Mouse (Mus musculus): ENCODE results near the gene Gm20219.

The Gm20219 gene

DNA sequence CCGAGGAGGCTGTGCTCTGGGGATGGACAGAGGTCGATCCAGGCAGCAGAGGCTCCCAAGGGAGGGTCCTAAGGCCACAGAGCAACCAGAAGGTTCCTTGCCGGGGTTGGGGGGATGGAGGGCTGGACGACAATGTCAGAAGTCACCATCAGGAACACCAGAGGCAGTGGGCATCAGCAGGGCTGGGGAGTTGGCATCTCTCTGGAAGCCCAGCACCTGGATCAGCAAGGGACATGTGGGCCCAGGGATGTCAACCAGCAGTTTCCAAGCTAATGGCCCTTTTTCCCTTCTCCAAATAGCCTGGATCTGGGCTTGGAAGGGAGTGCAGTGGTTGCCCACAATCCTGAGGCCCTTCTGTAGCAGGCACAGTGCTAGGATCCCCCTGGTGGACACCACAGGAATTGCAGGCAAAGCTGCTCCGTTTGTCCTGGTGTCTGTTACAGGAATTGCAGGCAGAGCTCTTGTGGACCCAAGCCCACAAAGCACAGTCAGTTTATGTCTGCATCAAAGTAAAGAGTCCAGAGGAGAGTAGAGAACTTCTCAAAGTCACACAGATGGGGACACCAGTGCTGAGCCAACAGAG lies 1.3 kb downstream of the Gm20219 start:
- peak; percentile 67 for DNase-seq (ENCODE audit: low read depth, low spot score)

DNA sequence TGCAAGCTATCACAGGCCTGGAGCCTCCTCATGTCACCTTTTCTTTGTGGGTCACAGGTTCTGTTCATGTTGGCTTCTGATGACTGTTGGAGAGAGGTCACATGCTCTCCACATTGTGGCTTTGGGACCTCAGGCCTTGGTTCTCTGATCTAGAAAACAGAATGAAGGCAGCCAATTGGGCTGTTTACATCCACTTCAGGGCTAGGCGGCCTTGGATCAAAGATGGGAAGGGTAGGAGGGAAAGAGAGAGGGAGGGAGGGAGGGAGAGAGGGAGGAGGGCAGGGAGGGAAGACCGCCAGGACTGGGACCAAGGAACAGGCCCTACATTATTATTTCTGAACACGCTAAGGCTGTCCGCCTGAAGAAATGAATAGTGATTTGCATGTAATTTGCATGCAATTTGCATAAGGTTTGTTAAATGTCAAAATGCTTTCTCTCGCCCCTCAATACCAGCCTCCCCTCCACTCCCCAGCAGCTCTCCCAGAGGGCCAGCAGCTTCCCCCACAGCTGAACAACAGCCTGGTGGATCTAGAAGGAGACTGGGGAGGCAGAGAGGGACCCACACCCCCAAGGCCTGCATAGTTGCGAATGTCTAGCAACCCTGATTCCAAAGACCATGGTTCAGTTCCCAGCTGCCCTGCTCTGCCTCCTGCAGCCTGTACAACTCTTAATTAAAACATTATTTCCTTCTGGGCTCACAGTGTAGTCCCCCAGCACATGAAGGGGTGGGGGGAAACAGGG lies 2.2 kb downstream of the Gm20219 start:
- no peak for DNase-seq (ENCODE audit: low read depth, low spot score)

DNA sequence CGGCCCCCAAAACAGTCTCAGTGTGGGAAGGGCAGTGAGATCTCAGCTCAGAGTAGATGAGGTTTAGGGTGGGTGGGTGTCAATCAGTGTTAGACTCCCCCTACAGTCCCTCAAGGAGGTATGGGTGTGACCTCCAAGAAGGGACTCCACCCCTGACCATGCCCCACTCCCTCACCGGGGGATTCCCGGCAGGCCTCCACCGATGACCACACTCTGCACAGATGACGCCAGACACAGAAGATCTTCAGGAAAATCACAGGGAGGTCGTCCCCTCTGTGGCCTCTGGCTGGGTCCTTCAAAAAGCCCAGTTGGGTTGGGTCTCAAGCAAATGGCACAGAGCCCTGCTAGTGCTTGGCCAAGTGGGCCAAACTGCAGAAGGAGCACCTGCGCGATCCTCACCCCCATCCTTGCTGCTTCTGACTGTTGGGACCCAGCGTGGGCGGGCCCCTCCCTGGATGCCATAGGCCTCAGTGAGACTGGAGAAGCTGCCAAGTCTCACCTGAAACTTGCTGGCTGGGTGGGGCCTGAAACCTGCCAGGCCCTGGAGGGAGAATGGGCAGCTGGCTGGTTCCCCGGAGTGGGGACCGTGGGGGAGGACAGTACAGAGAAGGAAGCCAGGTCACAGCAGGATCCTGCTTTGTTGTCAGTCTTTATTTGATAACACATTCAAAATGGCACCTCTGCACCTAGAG lies 3.3 kb downstream of the Gm20219 start:
- no peak for DNase-seq (ENCODE audit: low read depth, low spot score)

DNA sequence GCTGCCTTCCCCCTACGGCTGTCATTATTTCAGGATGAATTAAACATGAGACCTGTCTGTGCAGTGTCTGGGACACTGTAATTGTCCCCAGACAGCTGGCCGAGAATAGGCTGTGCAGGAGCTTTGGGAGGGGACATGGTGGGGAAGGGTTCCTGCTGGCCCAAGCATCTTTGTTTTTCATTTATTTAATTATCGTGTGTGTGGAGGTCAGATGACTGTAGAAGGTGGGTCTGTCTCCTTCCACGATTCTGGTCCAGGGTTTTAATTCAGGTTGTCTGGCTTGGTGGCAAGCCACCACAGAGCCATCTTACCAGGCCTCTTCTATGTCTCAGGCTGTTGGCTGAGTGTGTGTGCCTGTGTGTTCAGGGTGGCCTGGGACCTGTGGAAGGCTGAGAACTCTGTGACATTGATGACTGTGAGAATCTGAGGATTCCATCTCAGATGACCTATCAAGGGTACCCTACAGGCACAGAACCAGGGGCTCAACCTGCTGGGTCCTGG lies 5.5 kb downstream of the Gm20219 start:
- no peak for DNase-seq (ENCODE audit: low read depth, low spot score)

DNA sequence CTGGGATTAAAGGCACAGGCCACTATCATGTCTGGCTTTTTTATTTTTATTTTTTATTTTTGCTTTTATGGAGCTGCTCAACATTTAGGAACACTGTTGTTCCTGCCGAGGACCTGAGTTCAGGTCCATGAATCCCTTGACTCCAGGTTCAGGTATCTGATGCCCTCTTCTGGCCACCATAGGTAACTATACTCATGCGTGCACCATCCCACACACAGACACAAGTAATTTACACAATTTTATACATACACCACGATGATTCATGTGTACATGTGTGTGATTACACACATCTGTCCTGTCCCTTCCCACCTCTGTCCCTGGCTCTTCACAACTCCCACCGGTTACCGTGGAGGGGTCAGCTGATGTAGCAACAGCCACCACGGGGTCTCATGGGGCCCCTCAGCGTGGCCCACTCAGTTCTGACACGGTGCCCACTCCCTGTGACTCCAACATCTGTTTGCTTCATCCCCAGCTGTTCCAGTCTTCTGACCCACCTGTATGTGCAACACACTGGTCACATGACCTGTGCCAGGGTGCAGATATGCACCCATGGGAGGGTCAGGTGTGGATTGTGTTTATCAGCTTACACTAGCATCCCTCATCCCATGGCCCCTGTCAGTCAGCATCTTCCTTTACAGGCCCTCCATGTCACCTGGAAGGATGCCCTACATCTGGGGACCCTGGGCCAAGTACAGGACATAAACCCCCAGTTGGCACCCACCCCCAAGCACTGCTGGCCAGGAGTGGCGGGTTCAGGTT lies 6.2 kb downstream of the Gm20219 start:
- no peak for DNase-seq (ENCODE audit: low read depth, low spot score)

DNA sequence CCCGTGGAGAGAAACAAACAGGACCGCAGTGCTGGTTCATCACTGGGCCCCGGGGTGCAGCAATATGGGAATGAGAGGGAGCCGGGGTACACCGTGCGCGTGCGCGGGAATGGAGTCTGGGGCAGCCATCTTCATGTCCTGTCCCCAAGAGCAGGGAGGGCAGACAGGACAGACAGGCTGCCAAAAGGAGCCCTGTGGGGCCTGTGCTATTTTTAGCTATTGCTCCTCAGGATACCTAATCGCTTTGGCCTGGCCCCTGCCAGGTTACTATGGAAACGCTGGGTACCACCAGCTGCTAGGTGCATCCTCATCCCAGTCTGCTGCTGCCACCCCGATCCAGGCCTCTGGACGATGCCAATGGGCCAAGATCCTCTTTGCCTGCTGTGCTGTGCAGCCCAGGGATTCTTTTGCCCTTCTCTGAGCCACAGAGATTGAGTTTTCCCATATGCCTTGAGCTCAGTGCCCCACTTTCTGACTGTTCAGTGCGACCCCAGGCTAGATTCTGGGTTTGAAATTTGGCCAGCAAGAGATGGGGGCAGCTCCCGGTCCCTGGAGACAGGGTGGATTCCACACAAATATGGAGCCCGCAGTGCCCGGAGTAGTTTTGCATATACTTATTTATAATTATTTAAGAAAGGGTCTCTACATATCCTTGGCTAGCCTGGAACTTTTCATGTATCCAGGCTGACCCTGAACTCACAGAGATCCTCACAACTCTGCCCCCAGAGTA lies 6.9 kb downstream of the Gm20219 start:
- no peak for DNase-seq (ENCODE audit: low read depth, low spot score)

DNA sequence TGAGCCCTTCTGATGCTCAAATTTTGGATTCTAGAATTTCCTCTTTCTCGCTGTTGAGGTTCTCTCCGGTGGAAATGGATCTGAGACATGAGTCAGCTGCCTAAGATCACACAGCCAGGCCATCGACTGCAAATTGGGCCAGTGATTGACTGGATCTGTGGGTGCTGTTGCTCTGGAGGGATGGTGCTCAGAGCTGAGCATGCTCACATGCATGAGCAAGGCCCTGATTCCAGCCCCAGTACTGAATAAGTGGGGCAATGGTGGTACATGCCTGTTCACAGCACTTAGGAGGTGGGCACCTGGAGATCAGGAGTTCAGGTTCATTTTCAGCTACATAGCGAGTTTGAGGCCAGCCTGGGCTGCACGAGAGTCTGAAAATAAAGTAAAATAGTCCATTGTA lies 7.6 kb downstream of the Gm20219 start:
- no peak for DNase-seq (ENCODE audit: low read depth, low spot score)

DNA sequence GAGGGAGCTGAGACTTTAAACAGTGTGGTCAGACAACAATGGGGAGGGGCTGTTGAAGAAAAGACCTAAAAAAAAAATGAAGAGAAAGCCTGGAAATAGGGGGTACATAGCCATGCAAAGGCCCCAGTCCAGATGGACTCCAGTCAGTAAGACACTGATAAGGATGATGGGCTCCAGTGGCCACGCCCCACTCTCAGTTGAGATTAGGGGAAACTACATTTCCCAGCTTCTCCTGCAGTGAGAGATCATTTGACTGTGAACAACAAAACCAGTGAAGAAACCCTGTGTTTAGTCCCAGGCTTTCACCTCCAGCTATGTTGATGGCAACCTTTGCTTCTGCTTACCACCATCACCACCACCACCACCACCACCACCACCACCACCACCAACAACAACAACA lies 8.2 kb downstream of the Gm20219 start:
- no peak for DNase-seq (ENCODE audit: low read depth, low spot score)

DNA sequence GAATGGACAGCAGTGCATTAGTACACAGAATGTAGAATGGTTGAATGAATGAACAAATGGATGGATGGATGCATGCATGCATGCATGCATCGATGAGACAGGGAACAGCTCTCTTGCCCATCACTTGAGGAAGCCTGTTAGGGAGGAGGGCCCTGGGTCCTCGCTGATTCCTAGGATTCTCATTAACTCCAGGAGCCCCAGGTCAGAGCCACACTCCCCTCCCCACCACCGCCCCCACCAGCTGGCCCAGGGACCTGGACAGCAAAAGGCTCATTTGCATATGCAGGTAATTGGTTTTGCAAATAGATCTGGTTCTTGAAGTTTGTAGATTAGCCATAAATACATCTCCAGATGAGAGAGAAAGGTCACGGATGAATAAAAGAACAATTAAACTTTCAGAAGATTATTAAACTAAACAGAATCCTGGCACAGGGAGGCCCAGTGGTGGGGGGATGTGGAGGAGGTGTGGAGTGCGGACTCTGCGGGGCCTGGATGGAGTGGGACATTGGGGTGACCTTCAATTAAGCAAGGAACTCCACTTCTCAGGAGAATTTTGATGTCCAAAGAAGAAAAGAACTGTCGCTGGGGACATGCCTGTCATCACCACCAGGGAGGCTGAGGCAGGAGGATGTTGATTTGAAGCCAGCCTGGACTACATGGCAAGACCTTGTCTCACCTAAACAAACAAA lies 9.3 kb downstream of the Gm20219 start:
- no peak for DNase-seq (ENCODE audit: low read depth, low spot score)

DNA sequence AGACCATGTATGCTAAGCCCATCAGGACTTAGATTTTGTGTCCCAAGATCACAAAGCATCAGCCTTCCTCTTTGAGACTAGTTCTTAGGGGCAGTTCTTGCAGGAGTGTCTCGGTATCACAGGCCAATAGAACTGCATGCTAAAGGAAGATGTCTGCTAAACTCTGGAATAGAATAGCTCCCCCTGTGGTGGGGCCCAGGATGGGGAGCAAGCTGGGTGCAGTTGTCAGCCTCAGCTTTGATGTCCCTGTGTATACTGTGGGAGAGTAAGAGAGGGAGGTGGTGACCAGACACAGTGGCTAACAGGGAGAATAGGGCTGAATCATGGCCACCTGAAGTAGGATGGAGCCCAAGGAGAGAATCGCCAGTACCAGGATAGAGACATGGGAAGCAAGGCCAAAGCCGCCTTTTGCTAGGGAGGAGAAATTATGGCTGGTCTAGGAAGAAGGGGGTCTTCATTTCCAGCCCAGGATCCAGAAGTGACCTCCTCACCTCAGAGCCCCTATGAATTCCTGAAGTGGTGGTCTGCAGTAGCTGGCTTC lies 10.4 kb downstream of the Gm20219 start:
- no peak for DNase-seq (ENCODE audit: low read depth, low spot score)

DNA sequence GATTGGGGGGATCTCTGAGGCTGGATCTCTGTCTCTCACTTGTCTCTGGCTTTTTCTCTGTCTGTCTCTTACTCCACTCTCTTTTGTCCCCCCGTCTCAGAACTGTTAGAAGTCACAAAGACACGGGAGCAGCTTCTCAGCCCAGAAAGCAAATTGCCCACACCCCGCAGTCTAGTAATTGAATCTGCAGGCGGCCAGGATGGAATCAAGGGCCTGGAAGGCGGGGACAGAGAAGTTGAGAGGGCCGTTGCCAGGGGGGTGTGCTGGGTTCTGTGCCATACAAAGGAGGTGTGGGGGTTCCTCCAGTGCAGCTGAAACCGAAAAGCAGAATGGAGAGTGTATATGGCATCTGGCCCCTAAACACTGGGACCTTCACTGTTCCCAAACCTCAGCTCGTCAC lies 11.5 kb downstream of the Gm20219 start:
- DNase-seq (ENCODE audit: low read depth, low spot score) = no peak

DNA sequence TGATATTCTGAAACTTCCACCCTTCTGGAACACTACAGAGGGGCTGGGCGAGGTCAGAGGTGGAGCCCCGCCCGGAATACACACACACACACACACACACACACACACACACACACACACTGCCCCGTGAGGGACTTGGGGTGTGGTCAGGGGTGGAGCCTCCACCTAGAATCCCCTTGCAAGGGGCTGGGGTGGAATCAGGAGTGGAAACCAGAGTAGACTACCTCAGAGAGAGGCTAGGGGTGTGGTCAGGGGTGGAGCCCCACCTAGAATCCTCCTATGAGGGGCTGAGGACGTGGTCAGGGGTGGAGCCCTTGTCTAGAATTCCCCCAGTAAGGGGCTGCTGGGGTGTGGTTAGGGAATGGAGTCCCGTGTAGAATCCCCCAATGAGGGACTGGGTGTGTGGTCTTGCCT lies 13.6 kb downstream of the Gm20219 start:
- no peak for DNase-seq (ENCODE audit: low read depth, low spot score)

DNA sequence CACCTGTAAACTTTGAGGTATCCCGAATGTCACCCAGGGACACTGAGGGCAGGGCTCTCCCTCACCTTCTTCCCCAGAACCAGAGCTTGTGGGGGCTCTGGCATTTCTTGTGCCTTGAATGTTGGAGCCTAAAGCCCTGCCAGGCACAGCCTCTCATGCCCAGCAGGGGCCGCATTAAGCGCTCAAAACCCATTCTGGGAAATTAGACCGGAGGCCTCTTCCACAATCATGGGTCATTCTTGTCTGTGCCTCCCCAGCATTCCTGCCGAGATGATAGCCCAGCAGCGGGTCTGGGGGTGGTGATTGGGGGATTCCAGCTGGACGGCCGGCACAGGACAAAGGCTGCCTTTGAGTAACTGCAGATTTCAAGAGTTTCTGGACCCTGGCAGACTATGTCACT lies 16.3 kb downstream of the Gm20219 start:
- DNase-seq (ENCODE audit: low read depth, low spot score) = no peak

DNA sequence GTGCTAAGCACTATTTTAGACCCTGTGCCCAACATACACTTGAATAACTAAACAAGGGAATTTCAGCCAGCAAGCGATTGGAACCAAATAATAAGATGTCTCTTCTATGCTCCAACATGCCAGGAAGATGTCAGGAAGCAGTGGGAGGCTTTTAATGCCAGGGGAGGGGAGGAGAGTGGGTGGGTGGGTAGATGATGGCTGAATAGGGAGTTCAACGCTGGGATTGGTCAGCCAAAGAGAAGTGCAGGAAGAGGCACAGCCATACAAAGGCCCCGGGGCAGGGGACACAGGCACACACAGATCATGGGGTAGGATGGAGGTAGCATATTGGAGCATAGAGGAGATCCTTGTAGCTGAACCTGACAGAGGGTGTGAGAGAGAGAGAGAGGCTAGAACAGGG lies 17.3 kb downstream of the Gm20219 start:
- no peak for DNase-seq (ENCODE audit: low read depth, low spot score)

DNA sequence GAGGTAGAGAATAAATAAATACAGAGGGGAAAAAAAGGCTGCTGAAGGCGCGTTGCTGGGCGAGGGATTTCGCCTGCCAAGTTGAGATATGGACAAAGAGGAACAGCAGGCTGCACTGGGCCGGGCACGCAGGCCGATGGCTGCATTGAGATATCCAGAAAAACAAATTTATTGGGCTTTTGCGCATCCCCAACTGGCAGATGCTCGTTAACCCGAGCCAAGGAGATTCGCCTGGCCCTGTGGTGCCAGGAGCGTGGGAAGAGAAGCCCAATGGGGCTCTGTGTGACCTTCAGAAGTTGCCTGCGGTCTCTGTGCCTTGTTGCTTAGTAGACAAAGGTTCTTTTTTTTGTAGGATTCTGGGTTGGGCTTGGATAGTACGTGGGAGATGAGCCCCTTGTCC lies 18.0 kb downstream of the Gm20219 start:
- no peak for DNase-seq (ENCODE audit: low read depth, low spot score)

DNA sequence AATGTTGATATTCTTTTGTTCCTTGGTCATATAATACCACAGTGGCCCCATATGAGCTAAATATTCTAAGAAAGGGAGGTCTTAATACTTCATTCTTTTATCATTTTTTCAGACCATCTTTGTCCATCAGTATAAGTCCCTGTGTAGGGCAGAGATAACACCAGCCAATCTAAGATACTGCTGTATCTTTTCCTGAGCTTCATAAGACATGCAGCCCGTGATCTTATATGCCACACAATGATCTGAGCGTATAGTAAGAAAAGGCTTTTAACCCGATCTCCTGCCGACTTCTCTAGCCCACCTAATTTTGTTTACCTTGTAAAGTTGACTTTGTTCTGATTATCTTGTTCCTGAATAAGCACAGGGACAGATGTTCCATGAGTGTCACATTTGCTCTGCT lies 29.2 kb downstream of the Gm20219 start:
- DNase-seq (ENCODE audit: low read depth, low spot score) = no peak

DNA sequence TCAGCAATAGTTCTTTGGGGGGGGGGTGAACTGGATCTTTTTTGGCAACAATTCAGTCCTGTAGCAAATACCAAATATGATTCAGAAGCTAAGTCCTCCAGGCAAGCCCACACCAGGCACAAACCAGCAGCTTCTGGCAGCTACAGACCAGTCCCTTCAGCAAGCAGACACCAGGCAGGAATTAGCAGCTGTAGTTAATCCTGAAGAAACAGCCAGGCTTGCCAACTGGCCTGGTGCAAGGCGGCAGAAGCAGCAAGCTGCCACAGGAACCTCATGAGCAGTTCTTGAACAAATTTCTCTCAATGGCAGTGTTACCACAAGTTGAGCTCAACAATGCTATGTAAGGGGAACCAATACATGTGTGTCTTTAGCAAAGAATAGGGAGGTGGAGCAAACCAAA lies 31.4 kb downstream of the Gm20219 start:
- DNase-seq (ENCODE audit: low read depth, low spot score) = no peak

DNA sequence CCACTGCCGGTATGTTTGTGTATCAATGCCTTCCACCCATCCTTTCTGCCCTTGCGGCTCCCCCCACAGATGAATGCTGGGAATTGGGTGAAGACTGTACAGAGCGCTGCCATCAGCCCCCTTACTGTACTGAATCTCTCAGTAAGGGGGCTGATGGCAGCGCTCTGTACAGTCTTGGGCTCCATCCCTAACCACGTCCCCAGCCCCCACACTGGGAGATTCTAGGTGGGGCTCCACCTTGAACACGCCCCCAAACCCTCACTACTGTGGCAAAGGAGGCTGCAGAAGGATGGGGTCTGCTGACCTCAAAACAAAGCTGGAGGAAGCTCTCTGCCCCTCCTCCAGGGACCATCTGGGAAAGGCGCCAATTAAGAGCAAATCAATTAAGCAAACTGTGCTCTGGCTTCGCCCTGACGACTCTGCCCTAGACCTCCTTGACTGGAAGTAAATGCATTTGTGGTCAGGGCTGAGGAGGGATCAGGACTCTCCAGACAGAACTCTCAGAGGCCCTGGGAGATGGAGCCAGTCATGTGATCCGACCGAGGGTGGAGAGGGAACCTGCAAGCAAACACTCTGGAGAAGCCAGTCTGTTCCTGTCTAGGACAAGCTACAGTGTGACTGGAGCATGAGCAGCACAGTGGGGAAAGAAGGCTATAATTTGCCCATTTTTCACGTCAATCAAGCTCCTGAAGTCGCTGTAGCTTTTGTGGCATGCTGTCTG lies 38.3 kb downstream of the Gm20219 start:
- no peak for DNase-seq (ENCODE audit: low read depth, low spot score)

DNA sequence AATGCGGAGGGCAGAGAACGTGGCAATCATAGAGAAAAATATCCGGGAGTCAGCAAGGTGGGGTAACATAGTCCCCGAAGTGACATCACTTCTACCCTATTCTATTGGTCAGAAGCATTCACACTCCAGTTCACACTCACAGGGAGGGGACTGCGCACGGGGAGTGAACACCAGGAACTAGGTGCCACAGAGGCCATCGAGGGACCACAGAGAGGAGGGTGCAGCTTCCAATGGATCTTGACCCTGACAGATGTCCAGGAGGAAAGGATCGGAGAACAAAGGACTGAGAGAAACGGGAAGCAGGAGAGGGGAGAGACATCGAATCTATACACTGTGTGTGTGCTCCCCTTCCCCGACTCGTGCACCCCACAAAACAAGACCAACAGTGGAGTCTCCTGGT lies 39.3 kb downstream of the Gm20219 start:
- no peak for DNase-seq (ENCODE audit: low read depth, low spot score)

DNA sequence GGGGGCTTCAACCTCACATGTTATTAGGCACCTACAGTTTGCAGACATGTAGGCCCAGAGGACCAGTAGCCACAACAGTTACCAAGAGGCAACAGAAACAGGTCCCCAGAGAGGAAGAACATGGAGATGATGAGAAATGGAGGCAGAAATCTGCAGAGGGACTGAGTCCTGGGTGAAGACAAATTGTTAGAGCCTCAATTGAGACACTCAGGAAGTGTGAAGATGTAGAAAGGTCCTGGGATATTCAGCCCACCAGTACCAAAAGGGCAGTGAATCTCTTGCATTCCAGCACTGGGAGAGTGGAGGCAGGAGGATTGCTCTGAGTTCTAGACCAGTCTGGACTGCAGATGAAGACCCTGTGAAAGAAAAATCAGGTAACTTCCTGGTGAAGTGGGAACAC lies 39.9 kb downstream of the Gm20219 start:
- DNase-seq (ENCODE audit: low read depth, low spot score) = no peak
